Mouse (Mus musculus) kidney, adult 2 months (tissue): Measurements from ENCODE around the gene Szrd1. TPM values are rescaled to one million over a fixed set of nuclear protein-coding genes. Genes with fewer than 3 reads are reported as not detected.

Source experiments
- DNase-seq: peaks from one replicate; pipeline ENCODE4 v3.0.0; 2021
- H3K27ac ChIP-seq: fragments of 200-500 bp; 2 replicates; pipeline ENCODE4 v1.5.1; 2012; ENCODE audit warnings: low read depth, low read length, control low read depth, inconsistent platforms; ENCODE audit not compliant: insufficient read depth
- H3K27me3 ChIP-seq: fragments of 200-500 bp; replicated peaks from 2 replicates; pipeline ENCODE4 v1.6.1; 2012; ENCODE audit warnings: mild to moderate bottlenecking, moderate library complexity, low read length, inconsistent platforms; ENCODE audit not compliant: control insufficient read depth, insufficient read depth
- H3K36me3 ChIP-seq: fragments of 200-500 bp; 2 replicates; pipeline ENCODE4 v1.6.1; 2012; ENCODE audit warnings: mild to moderate bottlenecking, moderate library complexity, low read length, inconsistent platforms; ENCODE audit not compliant: control insufficient read depth, insufficient read depth
- H3K4me1 ChIP-seq: fragments of 200-500 bp; 2 replicates; pipeline ENCODE4 v1.6.1; 2011; ENCODE audit warnings: low read length; ENCODE audit not compliant: control insufficient read depth, insufficient read depth
- H3K4me3 ChIP-seq: fragments of 200-500 bp; 2 replicates; pipeline ENCODE4 v1.5.1; 2011; ENCODE audit warnings: mild to moderate bottlenecking, low read depth, low read length, control low read depth; ENCODE audit not compliant: insufficient read depth
- CTCF ChIP-seq: fragments of 200-500 bp; conservative IDR thresholded peaks from 2 replicates; pipeline ENCODE4 v1.5.1; 2011; ENCODE audit warnings: low read depth, mild to moderate bottlenecking, control low read depth, low read length, moderate library complexity, mixed read lengths; ENCODE audit not compliant: insufficient read depth, insufficient read length
- POLR2A ChIP-seq: fragments of 200-500 bp; IDR thresholded peaks from one replicate; pipeline ENCODE4 v1.6.1; 2011; ENCODE audit warnings: low read depth, low read length, control low read depth
- WGBS: fragments of 180-500 bp; shearing (Covaris S2); methylation state at CpG from one replicate; pipeline ENCODE4 v1.1.7; 2018; 5-methylcytosine and 5-hydroxymethylcytosine counted together
- polyA plus RNA-seq: library from polyadenylated mRNA; depleted of rRNA; stranded (reverse); fragments of >200 nt; gene quantifications from 2 replicates; pipeline ENCODE4 v1.2.3, GENCODE M21; 2012

The Szrd1 gene
- polyA plus RNA-seq, 1 experiment: 59.3 TPM

GRCm38 (mm10) chr4:141115398-141115797, 24.2 kb downstream of the Szrd1 start:
- 79% methylated on average over 8 of the region's 8 CpGs for WGBS
- Histone ChIP-seq H3K36me3 (peaks cover 3% of the 10 kb centered on the region; the same call in 1 of the 2 replicates), H3K27me3 (no peaks in the 10 kb centered on the region), H3K4me1 (peaks cover 7% of the 10 kb centered on the region; the same call in 1 of the 2 replicates), H3K4me3 (no peak overlapping the region), H3K27ac (no peak overlapping the region)
- peak; percentile 36 for DNase-seq
- TF ChIP-seq POLR2A: no peak
- TF ChIP-seq CTCF: no peak

- no peak for TF ChIP-seq POLR2A
- TF ChIP-seq CTCF: no peak
- no peak for DNase-seq
- H3K4me3 ChIP-seq: no peak overlapping the region
- peaks cover 7% of the 10 kb centered on the region; the same call in 1 of the 2 replicates for H3K4me1 ChIP-seq
- WGBS: 84% methylated on average over 6 of the region's 6 CpGs
- no peak overlapping the region for H3K27ac ChIP-seq
- H3K36me3 ChIP-seq: peaks cover 3% of the 10 kb centered on the region; the same call in 1 of the 2 replicates
- no peaks in the 10 kb centered on the region for H3K27me3 ChIP-seq
These were observed 25.0 kb downstream of the Szrd1 start for GRCm38 (mm10) chr4:141114521-141114981.

- no peak overlapping the region for H3K27ac ChIP-seq
- 0 out of 2 replicates have a peak, but pooled peaks cover 2% of the 10 kb centered on the region for H3K4me1 ChIP-seq
- H3K27me3 ChIP-seq: no peaks in the 10 kb centered on the region
- TF ChIP-seq CTCF (no peak), POLR2A (no peak)
- WGBS: 70% methylated on average over 7 of the region's 7 CpGs
- H3K36me3 ChIP-seq: peaks cover 3% of the 10 kb centered on the region; the same call in 1 of the 2 replicates
- DNase-seq: no peak
- no peak overlapping the region for H3K4me3 ChIP-seq
These were observed 25.7 kb downstream of the Szrd1 start for GRCm38 (mm10) chr4:141113831-141114230.

GRCm38 (mm10) chr4:141108196-141108732, 31.3 kb downstream of the Szrd1 start:
- no peak overlapping the region for H3K27ac ChIP-seq
- no peak overlapping the region for H3K4me3 ChIP-seq
- 41% methylated on average over 10 of the region's 10 CpGs for WGBS
- TF ChIP-seq POLR2A (no peak), CTCF (no peak)
- H3K4me1 ChIP-seq: no peaks in the 10 kb centered on the region
- H3K36me3 ChIP-seq: no peaks in the 10 kb centered on the region
- H3K27me3 ChIP-seq: no peaks in the 10 kb centered on the region
- no peak for DNase-seq

- no peak for DNase-seq
- TF ChIP-seq POLR2A: no peak
- TF ChIP-seq CTCF: no peak
- WGBS: 70% methylated on average over 16 of the region's 16 CpGs
- H3K27me3 ChIP-seq: no peaks in the 10 kb centered on the region
- no peak overlapping the region for H3K4me3 ChIP-seq
- no peaks in the 10 kb centered on the region for H3K36me3 ChIP-seq
- no peak overlapping the region for H3K27ac ChIP-seq
- H3K4me1 ChIP-seq: no peaks in the 10 kb centered on the region
These were observed 32.9 kb downstream of the Szrd1 start for GRCm38 (mm10) chr4:141106526-141107183.

- Histone ChIP-seq H3K4me1 (no peaks in the 10 kb centered on the region), H3K27me3 (no peaks in the 10 kb centered on the region), H3K4me3 (no peak overlapping the region), H3K27ac (no peak overlapping the region), H3K36me3 (no peaks in the 10 kb centered on the region)
- WGBS: 73% methylated on average over 6 of the region's 6 CpGs
- peak; percentile 46 for DNase-seq
- TF ChIP-seq POLR2A (no peak), CTCF (peak; percentile 58)
These were observed 37.7 kb downstream of the Szrd1 start for GRCm38 (mm10) chr4:141101855-141102254.

GRCm38 (mm10) chr4:141101291-141101690, 38.3 kb downstream of the Szrd1 start:
- no peaks in the 10 kb centered on the region for H3K4me1 ChIP-seq
- 93% methylated on average over 9 of the region's 9 CpGs for WGBS
- no peak for DNase-seq
- TF ChIP-seq POLR2A (no peak), CTCF (no peak)
- H3K27me3 ChIP-seq: no peaks in the 10 kb centered on the region
- H3K4me3 ChIP-seq: no peak overlapping the region
- H3K36me3 ChIP-seq: no peaks in the 10 kb centered on the region
- H3K27ac ChIP-seq: no peak overlapping the region
